Mouse (Mus musculus): ENCODE data around the gene Usp48. TPM values are rescaled to one million over a fixed set of nuclear protein-coding genes. Genes with fewer than 3 reads are reported as not detected.
"Not testable (repeated sequence)": the region's sequence is repeated elsewhere in the genome, so short reads cannot be mapped to it uniquely, and the experiment has no call there.

Gene Usp48
- total RNA-seq (2021) = 100 to 1,000 TPM; 135 to 136 TPM
- long read RNA-seq, full-length matches to known transcripts = 2 of 25 reads
- long read RNA-seq, partial matches to known transcripts = 2 of 25 reads
- long read RNA-seq, other reads (novel, unspliced or antisense) = 21 of 25 reads

GRCm38 (mm10) chr4:137593601-137594495 is at the start of gene Usp48:
Gene Usp48, plus strand, starts transcription at chr4:137593755.
- peak; percentile 99 to 100 for DNase-seq (ENCODE audit: low spot score in 2 of 2)

GRCm38 (mm10) chr4:137545568-137545967 is 48.0 kb upstream of the Usp48 start:
- no peak for DNase-seq (ENCODE audit: low spot score in 2 of 2)

GRCm38 (mm10) chr4:137546003-137546525 is 47.5 kb upstream of the Usp48 start:
- DNase-seq (ENCODE audit: low spot score in 2 of 2) = peak; percentile 44

GRCm38 (mm10) chr4:137553466-137553865 is 40.1 kb upstream of the Usp48 start:
- DNase-seq (ENCODE audit: low spot score in 2 of 2) = no peak

- DNase-seq (ENCODE audit: low spot score in 2 of 2) = no peak
Observed at GRCm38 (mm10) chr4:137556673-137557210, 36.8 kb upstream of the Usp48 start.

GRCm38 (mm10) chr4:137569873-137570272 is 23.7 kb upstream of the Usp48 start:
- no peak for DNase-seq (ENCODE audit: low spot score in 2 of 2)

GRCm38 (mm10) chr4:137574469-137574868 is 19.1 kb upstream of the Usp48 start, which contains the start of gene Ldlrad2:
Gene Ldlrad2, minus strand, starts transcription at chr4:137574569.
- DNase-seq (ENCODE audit: low spot score in 2 of 2) = no peak

GRCm38 (mm10) chr4:137577486-137577885 is 16.1 kb upstream of the Usp48 start:
- no peak for DNase-seq (ENCODE audit: low spot score in 2 of 2)

- DNase-seq (ENCODE audit: low spot score in 2 of 2) = peak; percentile 53 to 59
Observed at GRCm38 (mm10) chr4:137578181-137578845, 15.2 kb upstream of the Usp48 start.

GRCm38 (mm10) chr4:137579789-137580188 is 13.8 kb upstream of the Usp48 start:
- no peak for DNase-seq (ENCODE audit: low spot score in 2 of 2)

GRCm38 (mm10) chr4:137580299-137580698 is 13.3 kb upstream of the Usp48 start:
- no peak for DNase-seq (ENCODE audit: low spot score in 2 of 2)

- no peak for DNase-seq (ENCODE audit: low spot score in 2 of 2)
Observed at GRCm38 (mm10) chr4:137581815-137582214, 11.7 kb upstream of the Usp48 start.

GRCm38 (mm10) chr4:137589095-137589494 is 4.5 kb upstream of the Usp48 start:
- DNase-seq (ENCODE audit: low spot score in 2 of 2) = not testable (repeated sequence)

GRCm38 (mm10) chr4:137589586-137589985 is 4.0 kb upstream of the Usp48 start:
- DNase-seq (ENCODE audit: low spot score in 2 of 2) = no peak

- no peak for DNase-seq (ENCODE audit: low spot score in 2 of 2)
Observed at GRCm38 (mm10) chr4:137590961-137591360, 2.6 kb upstream of the Usp48 start.

GRCm38 (mm10) chr4:137594496-137595270 is 1.1 kb downstream of the Usp48 start:
- no peak for DNase-seq (ENCODE audit: low spot score in 2 of 2)

GRCm38 (mm10) chr4:137597098-137597630 is 3.6 kb downstream of the Usp48 start:
- DNase-seq (ENCODE audit: low spot score in 2 of 2) = no peak

GRCm38 (mm10) chr4:137598577-137598976 is 5.0 kb downstream of the Usp48 start:
- DNase-seq (ENCODE audit: low spot score in 2 of 2) = no peak

GRCm38 (mm10) chr4:137603449-137604171 is 10.1 kb downstream of the Usp48 start:
- no peak for DNase-seq (ENCODE audit: low spot score in 2 of 2)

GRCm38 (mm10) chr4:137607023-137607422 is 13.5 kb downstream of the Usp48 start:
- DNase-seq (ENCODE audit: low spot score in 2 of 2) = no peak
